Mouse (Mus musculus): Measurements from ENCODE around the gene Gng12. TPM values are rescaled to one million over a fixed set of nuclear protein-coding genes. Genes with fewer than 3 reads are reported as not detected.

Gng12 gene
- polyA plus RNA-seq, 2 experiments: 11.6 to 32.5 TPM

GRCm38 (mm10) chr6:66894999-66895398 lies 1.2 kb upstream of the Gng12 start:
- no peak overlapping the region for H3K4me2 ChIP-seq (ENCODE audit: low read depth)
- no peak for DNase-seq (ENCODE audit: low read depth in 3 of 3, low spot score in 3 of 3)
- ATAC-seq (ENCODE audit: insufficient read depth): no peak
- WGBS (ENCODE audit: insufficient replicate concordance): 17% methylated on average over 1 of the region's 1 CpGs
- H3K9me3 ChIP-seq (ENCODE audit: control insufficient read depth, low read length): no peaks in the 10 kb centered on the region
- no peaks in the 10 kb centered on the region; the same call in 1 of the 2 replicates for H3K27me3 ChIP-seq (ENCODE audit: control insufficient read depth, insufficient read depth, low read length)
- no peaks in the 10 kb centered on the region for H3K36me3 ChIP-seq (replicated peaks; ENCODE audit: control insufficient read depth, insufficient read depth, low read depth)
- H3K9ac ChIP-seq (replicated peaks): no peak overlapping the region
- no peak overlapping the region for H3K27ac ChIP-seq
- no peak overlapping the region for H3K4me3 ChIP-seq (ENCODE audit: insufficient read depth in 1 of 2, low read depth in 2 of 2, low read length in 2 of 2)
- H3K4me1 ChIP-seq (replicated peaks; ENCODE audit: control insufficient read depth in 2 of 2, insufficient read depth in 2 of 2, low read length in 1 of 2): peaks cover 4 to 8% of the 10 kb centered on the region in 2 experiments; a peak in 3 of 4 replicates
- TF ChIP-seq CTCF (IDR thresholded peaks at IDR 0.05; ENCODE audit: low read depth): no peak

- Histone ChIP-seq H3K9me3 (ENCODE audit: control insufficient read depth, low read length) (no peaks in the 10 kb centered on the region), H3K4me2 (ENCODE audit: low read depth) (peak overlapping the region; percentile 97), H3K27ac (no peak overlapping the region), H3K36me3 (replicated peaks; ENCODE audit: control insufficient read depth, insufficient read depth, low read depth) (no peaks in the 10 kb centered on the region), H3K9ac (replicated peaks) (peak overlapping the region; percentile 82), H3K4me3 (ENCODE audit: insufficient read depth in 1 of 2, low read depth in 2 of 2, low read length in 2 of 2) (peak overlapping the region; percentile 58 to 78), H3K27me3 (ENCODE audit: control insufficient read depth, insufficient read depth, low read length) (no peaks in the 10 kb centered on the region; the same call in 1 of the 2 replicates), H3K4me1 (replicated peaks; ENCODE audit: control insufficient read depth in 2 of 2, insufficient read depth in 2 of 2, low read length in 1 of 2) (peaks cover 4 to 10% of the 10 kb centered on the region in 2 experiments; a peak in 3 of 4 replicates)
- TF ChIP-seq EP300 (IDR thresholded peaks at IDR 0.05; ENCODE audit: low read depth): no peak
- 2% methylated on average over 25 of the region's 25 CpGs for WGBS (ENCODE audit: insufficient replicate concordance)
- no peak for DNase-seq (ENCODE audit: low read depth in 3 of 3, low spot score in 3 of 3)
- ATAC-seq (ENCODE audit: insufficient read depth): no peak
Observed at GRCm38 (mm10) chr6:66896921-66897645, 886 bp downstream of the Gng12 start.

- Histone ChIP-seq H3K27me3 (ENCODE audit: control insufficient read depth, insufficient read depth, low read length) (no peaks in the 10 kb centered on the region; the same call in 1 of the 2 replicates), H3K9ac (replicated peaks) (no peak overlapping the region), H3K4me3 (ENCODE audit: insufficient read depth in 1 of 2, low read depth in 2 of 2, low read length in 2 of 2) (no peak overlapping the region), H3K36me3 (replicated peaks; ENCODE audit: control insufficient read depth, insufficient read depth, low read depth) (no peaks in the 10 kb centered on the region), H3K27ac (no peak overlapping the region), H3K9me3 (ENCODE audit: control insufficient read depth, low read length) (no peaks in the 10 kb centered on the region), H3K4me1 (replicated peaks; ENCODE audit: control insufficient read depth in 2 of 2, insufficient read depth in 2 of 2, low read length in 1 of 2) (peaks cover 4 to 10% of the 10 kb centered on the region in 2 experiments; a peak in 3 of 4 replicates), H3K4me2 (ENCODE audit: low read depth) (peak overlapping the region; percentile 97)
- no peak for ATAC-seq (ENCODE audit: insufficient read depth)
- WGBS (ENCODE audit: insufficient replicate concordance): 54% methylated on average over 4 of the region's 4 CpGs
- no peak for DNase-seq (ENCODE audit: low read depth in 3 of 3, low spot score in 3 of 3)
- TF ChIP-seq CTCF (IDR thresholded peaks at IDR 0.05; ENCODE audit: low read depth) (no peak), EP300 (IDR thresholded peaks at IDR 0.05; ENCODE audit: low read depth) (no peak)
Observed at GRCm38 (mm10) chr6:66897994-66898393, 1.8 kb downstream of the Gng12 start.

GRCm38 (mm10) chr6:66901926-66902325 lies 5.7 kb downstream of the Gng12 start:
- TF ChIP-seq CTCF (IDR thresholded peaks at IDR 0.05; ENCODE audit: low read depth) (no peak), EP300 (IDR thresholded peaks at IDR 0.05; ENCODE audit: low read depth) (no peak)
- no peak overlapping the region for H3K4me2 ChIP-seq (ENCODE audit: low read depth)
- ATAC-seq (ENCODE audit: insufficient read depth): no peak
- DNase-seq (ENCODE audit: low read depth in 3 of 3, low spot score in 3 of 3): no peak
- WGBS (ENCODE audit: insufficient replicate concordance): 49% methylated on average over 5 of the region's 5 CpGs
- H3K4me3 ChIP-seq (ENCODE audit: insufficient read depth in 1 of 2, low read depth in 2 of 2, low read length in 2 of 2): no peak overlapping the region
- H3K27me3 ChIP-seq (ENCODE audit: control insufficient read depth, insufficient read depth, low read length): no peaks in the 10 kb centered on the region
- no peak overlapping the region for H3K27ac ChIP-seq
- H3K36me3 ChIP-seq (replicated peaks; ENCODE audit: control insufficient read depth, insufficient read depth, low read depth): no peaks in the 10 kb centered on the region
- H3K9ac ChIP-seq (replicated peaks): no peak overlapping the region
- peaks cover 10 to 29% of the 10 kb centered on the region in 2 experiments for H3K4me1 ChIP-seq (replicated peaks; ENCODE audit: control insufficient read depth in 2 of 2, insufficient read depth in 2 of 2, low read length in 1 of 2)
- no peaks in the 10 kb centered on the region for H3K9me3 ChIP-seq (ENCODE audit: control insufficient read depth, low read length)

GRCm38 (mm10) chr6:66903206-66903605 lies 7.0 kb downstream of the Gng12 start:
- no peak for ATAC-seq (ENCODE audit: insufficient read depth)
- no peak for DNase-seq (ENCODE audit: low read depth in 3 of 3, low spot score in 3 of 3)
- 77% methylated on average over 9 of the region's 9 CpGs for WGBS (ENCODE audit: insufficient replicate concordance)
- Histone ChIP-seq H3K4me3 (ENCODE audit: insufficient read depth in 1 of 2, low read depth in 2 of 2, low read length in 2 of 2) (no peak overlapping the region), H3K9ac (replicated peaks) (no peak overlapping the region), H3K4me2 (ENCODE audit: low read depth) (no peak overlapping the region), H3K4me1 (replicated peaks; ENCODE audit: control insufficient read depth in 2 of 2, insufficient read depth in 2 of 2, low read length in 1 of 2) (peaks cover 6 to 28% of the 10 kb centered on the region in 2 experiments), H3K27ac (no peak overlapping the region), H3K9me3 (ENCODE audit: control insufficient read depth, low read length) (no peaks in the 10 kb centered on the region), H3K36me3 (replicated peaks; ENCODE audit: control insufficient read depth, insufficient read depth, low read depth) (no peaks in the 10 kb centered on the region), H3K27me3 (ENCODE audit: control insufficient read depth, insufficient read depth, low read length) (no peaks in the 10 kb centered on the region)
- TF ChIP-seq CTCF (IDR thresholded peaks at IDR 0.05; ENCODE audit: low read depth) (no peak), EP300 (IDR thresholded peaks at IDR 0.05; ENCODE audit: low read depth) (no peak)

All from liver, embryonic 14.5 days (tissue).